Mouse (Mus musculus): ENCODE data around the gene Pdlim4. TPM values are rescaled to one million over a fixed set of nuclear protein-coding genes. Genes with fewer than 3 reads are reported as not detected.

Pdlim4 gene
- polyA plus RNA-seq, 1 experiment from 2014 or later = 37.4 TPM

DNA sequence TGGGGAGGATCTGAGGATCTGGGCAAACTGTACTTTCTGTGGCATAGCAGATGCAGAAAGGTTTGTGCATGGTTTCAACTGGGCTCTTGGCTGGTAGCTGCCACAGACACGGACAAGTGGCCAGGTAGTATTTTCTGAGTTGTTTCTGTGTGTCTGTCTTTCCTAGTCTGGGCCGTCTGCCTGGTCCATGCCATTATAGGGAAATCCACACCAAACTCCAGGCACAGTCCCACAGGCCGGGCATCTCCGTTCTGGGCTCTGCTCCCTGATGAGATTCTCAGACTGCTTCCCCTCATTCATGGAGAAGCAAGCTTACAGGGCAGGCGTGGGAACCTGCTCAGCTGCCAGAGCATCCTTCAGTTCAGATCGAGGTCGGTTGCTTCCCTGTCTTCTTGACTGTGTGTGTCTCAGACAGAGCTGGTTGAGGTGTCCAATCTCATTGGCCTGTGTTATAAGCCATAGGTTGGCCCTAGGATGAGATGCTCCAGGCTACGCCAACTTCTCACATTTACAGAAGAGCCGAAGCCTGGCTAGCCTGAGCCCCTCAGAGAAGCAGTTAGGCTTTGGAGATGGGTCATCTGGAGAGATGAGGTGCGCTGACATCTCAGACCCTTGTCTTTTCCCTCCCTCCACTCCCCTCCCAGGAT, 31.4 kb upstream of the Pdlim4 start, which contains the start of gene P4ha2:
P4ha2 (plus strand) TSS at position 51 of the 647 bp plus-strand sequence.
- Histone ChIP-seq H3K4me3 (ENCODE audit: low read length) (peak within 1 kb of the TSS; percentile 71), H3K27ac (ENCODE audit: low read depth, low read length) (no peak within 1 kb of the TSS), H3K27me3 (replicated peaks; ENCODE audit: control insufficient read depth, insufficient read depth, low read length) (no peaks in the 10 kb centered on the region; the same call in 1 of the 2 replicates), H3K4me1 (ENCODE audit: control insufficient read depth, insufficient read depth, low read depth, low read length) (peaks cover 4% of the 10 kb centered on the region), H3K36me3 (ENCODE audit: control insufficient read depth, insufficient read depth, low read length) (no peaks in the 10 kb centered on the region), H3K9ac (ENCODE audit: low read depth, low read length) (peak within 1 kb of the TSS; percentile 85), H3K9me3 (ENCODE audit: control insufficient read depth, low read length) (no peaks in the 10 kb centered on the region), H3K4me2 (ENCODE audit: low read length) (peak within 1 kb of the TSS; percentile 99)
- 44% methylated on average over 10 of the region's 10 CpGs for WGBS
- peak; percentile 55 for ATAC-seq

DNA sequence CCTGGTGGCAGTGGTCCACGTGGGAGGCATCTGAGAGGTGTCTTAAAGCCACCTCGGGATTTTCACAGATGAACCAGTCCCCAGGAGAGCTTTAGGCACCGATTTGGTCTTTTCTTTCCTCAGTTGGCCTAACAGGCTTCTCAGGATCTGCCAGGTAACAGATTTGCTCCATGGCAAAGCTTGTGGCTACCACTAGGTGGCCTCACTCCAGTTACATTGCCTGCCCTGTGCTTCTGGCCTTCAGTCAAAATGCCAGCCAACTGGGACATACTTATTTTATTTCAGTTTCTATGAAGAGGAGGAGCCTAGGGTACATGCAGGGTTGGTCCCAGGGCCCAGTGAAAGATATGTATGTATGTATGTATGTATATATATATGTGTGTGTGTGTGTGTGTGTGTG, 24.2 kb upstream of the Pdlim4 start:
- no peak overlapping the region for H3K27ac ChIP-seq (ENCODE audit: low read depth, low read length)
- no peak for ATAC-seq

DNA sequence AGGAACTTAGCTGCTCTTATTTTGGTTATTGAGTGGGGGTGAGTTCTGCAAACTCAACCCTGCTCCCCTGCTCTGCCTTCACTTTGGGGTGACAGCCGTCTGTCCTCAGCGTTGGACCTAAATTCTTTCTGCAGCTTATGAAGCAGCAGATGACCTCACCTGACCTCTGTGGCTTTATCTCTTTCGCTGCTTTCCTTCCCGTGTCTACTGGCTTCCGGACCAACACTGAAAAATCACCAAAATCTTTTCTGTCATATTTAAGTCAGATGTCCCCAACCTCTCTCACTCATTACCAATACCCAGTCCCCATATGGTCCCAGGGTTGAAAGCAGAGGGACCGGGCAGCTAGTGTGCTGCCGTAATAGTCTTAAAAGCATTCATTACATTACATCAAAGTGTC, 23.4 kb upstream of the Pdlim4 start:
- no peaks in the 10 kb centered on the region for H3K27me3 ChIP-seq (replicated peaks; ENCODE audit: control insufficient read depth, insufficient read depth, low read length)
- H3K4me3 ChIP-seq (ENCODE audit: low read length) = no peak overlapping the region
- 75% methylated on average over 7 of the region's 7 CpGs for WGBS
- no peaks in the 10 kb centered on the region for H3K4me1 ChIP-seq (ENCODE audit: control insufficient read depth, insufficient read depth, low read depth, low read length)
- H3K36me3 ChIP-seq (ENCODE audit: control insufficient read depth, insufficient read depth, low read length) = no peaks in the 10 kb centered on the region
- ATAC-seq = no peak
- no peak overlapping the region for H3K9ac ChIP-seq (ENCODE audit: low read depth, low read length)
- no peaks in the 10 kb centered on the region for H3K9me3 ChIP-seq (ENCODE audit: control insufficient read depth, low read length)
- no peak overlapping the region for H3K27ac ChIP-seq (ENCODE audit: low read depth, low read length)
- H3K4me2 ChIP-seq (ENCODE audit: low read length) = no peak overlapping the region

More for the DNA sequence above, 24.2 kb upstream of the Pdlim4 start:
- no peaks in the 10 kb centered on the region for H3K9me3 ChIP-seq (ENCODE audit: control insufficient read depth, low read length)
- no peak overlapping the region for H3K9ac ChIP-seq (ENCODE audit: low read depth, low read length)
- no peaks in the 10 kb centered on the region for H3K4me1 ChIP-seq (ENCODE audit: control insufficient read depth, insufficient read depth, low read depth, low read length)
- 10% methylated on average over 3 of the region's 3 CpGs for WGBS
- H3K4me3 ChIP-seq (ENCODE audit: low read length) = no peak overlapping the region
- H3K36me3 ChIP-seq (ENCODE audit: control insufficient read depth, insufficient read depth, low read length) = no peaks in the 10 kb centered on the region
- no peak overlapping the region for H3K4me2 ChIP-seq (ENCODE audit: low read length)
- H3K27me3 ChIP-seq (replicated peaks; ENCODE audit: control insufficient read depth, insufficient read depth, low read length) = no peaks in the 10 kb centered on the region

DNA sequence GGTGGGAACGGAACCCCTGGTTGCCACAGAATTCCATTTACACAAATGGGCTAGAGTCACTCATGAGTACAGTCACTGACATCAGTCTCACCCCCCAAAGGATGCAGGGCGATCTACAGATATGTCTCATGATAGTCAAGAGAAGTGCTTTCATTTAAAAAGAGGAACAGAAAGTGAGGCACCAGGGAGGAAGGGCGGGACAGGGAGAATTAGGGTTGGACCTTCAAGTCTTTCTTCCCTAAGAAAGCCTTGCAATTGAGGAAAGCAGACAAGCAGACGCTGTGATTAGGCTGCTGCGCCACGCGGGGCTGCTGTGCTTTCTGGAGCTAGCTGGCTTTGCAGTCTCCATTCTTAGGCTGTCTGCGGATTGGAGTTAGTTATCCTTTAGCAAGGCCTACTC, 22.9 kb upstream of the Pdlim4 start:
- Histone ChIP-seq H3K27me3 (replicated peaks; ENCODE audit: control insufficient read depth, insufficient read depth, low read length) (no peaks in the 10 kb centered on the region), H3K27ac (ENCODE audit: low read depth, low read length) (no peak overlapping the region), H3K36me3 (ENCODE audit: control insufficient read depth, insufficient read depth, low read length) (no peaks in the 10 kb centered on the region), H3K9ac (ENCODE audit: low read depth, low read length) (no peak overlapping the region), H3K4me3 (ENCODE audit: low read length) (no peak overlapping the region), H3K4me2 (ENCODE audit: low read length) (no peak overlapping the region), H3K9me3 (ENCODE audit: control insufficient read depth, low read length) (no peaks in the 10 kb centered on the region), H3K4me1 (ENCODE audit: control insufficient read depth, insufficient read depth, low read depth, low read length) (no peaks in the 10 kb centered on the region)
- ATAC-seq = no peak
- 61% methylated on average over 8 of the region's 8 CpGs for WGBS

DNA sequence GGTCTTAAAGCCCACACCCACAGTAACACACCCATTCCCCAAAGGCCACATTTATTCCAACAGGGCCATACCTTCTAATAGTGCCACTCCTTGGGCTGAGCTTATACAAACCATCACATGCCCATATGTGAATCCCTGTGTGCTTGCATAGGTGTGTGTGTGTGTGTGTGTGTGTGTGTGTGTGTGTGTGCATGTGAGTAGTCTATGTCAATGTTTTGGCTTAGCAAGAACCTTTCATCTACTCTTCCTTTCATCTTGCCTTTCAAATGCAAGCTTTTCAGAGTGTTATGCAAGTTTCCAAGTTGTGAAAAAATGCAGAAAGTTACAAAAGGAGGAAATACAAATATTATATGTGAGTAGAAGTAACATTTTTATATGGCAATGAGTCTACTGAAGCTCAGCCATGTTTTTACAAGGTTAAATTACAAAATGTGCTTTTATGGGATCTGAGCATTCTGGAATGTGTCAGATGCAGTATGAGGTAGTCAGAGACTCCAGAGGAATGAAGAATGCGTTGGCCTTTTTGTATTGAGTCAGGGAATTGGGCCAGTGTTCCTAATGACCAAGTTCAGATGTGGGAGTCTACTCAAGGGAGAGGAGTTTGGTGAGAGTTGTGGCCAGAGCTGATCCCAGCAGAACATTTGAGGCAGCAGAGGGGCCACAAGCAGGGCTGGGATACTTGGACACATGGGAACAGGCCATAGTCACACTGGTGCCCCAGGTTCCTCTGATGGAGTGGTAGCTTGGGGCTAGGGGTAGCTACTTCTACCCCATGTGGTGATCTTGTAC, 21.5 kb upstream of the Pdlim4 start:
- Histone ChIP-seq H3K27me3 (replicated peaks; ENCODE audit: control insufficient read depth, insufficient read depth, low read length) (no peaks in the 10 kb centered on the region), H3K36me3 (ENCODE audit: control insufficient read depth, insufficient read depth, low read length) (no peaks in the 10 kb centered on the region), H3K4me2 (ENCODE audit: low read length) (no peak overlapping the region), H3K9me3 (ENCODE audit: control insufficient read depth, low read length) (no peaks in the 10 kb centered on the region), H3K9ac (ENCODE audit: low read depth, low read length) (no peak overlapping the region), H3K4me1 (ENCODE audit: control insufficient read depth, insufficient read depth, low read depth, low read length) (no peaks in the 10 kb centered on the region), H3K27ac (ENCODE audit: low read depth, low read length) (no peak overlapping the region), H3K4me3 (ENCODE audit: low read length) (no peak overlapping the region)
- 88% methylated on average over 1 of the region's 1 CpGs for WGBS
- no peak for ATAC-seq

DNA sequence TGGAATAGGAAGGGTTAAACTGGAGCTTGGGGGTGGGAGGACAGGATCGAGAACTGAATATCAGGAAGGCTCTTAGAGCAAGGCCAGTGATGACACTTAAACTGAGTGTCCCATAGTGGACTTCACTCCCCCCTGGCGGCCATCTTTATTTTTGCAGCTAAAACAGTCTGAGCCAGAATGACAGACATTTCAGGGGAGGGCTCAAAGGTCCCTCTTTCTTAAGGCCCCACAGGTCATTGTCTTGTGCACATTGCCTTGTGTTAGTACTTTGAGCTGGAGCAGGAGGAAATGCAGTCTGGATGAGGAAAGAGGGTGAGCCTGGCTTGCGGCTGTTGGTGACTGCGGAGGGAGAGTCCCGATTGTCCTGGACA, 20.1 kb upstream of the Pdlim4 start:
- peak; percentile 45; the same call in 1 of the 2 replicates for ATAC-seq
- Histone ChIP-seq H3K4me2 (ENCODE audit: low read length) (no peak overlapping the region), H3K36me3 (ENCODE audit: control insufficient read depth, insufficient read depth, low read length) (no peaks in the 10 kb centered on the region), H3K4me3 (ENCODE audit: low read length) (no peak overlapping the region), H3K4me1 (ENCODE audit: control insufficient read depth, insufficient read depth, low read depth, low read length) (no peaks in the 10 kb centered on the region), H3K9ac (ENCODE audit: low read depth, low read length) (no peak overlapping the region), H3K27ac (ENCODE audit: low read depth, low read length) (no peak overlapping the region), H3K9me3 (ENCODE audit: control insufficient read depth, low read length) (no peaks in the 10 kb centered on the region), H3K27me3 (replicated peaks; ENCODE audit: control insufficient read depth, insufficient read depth, low read length) (no peaks in the 10 kb centered on the region)
- WGBS = 46% methylated on average over 5 of the region's 5 CpGs

DNA sequence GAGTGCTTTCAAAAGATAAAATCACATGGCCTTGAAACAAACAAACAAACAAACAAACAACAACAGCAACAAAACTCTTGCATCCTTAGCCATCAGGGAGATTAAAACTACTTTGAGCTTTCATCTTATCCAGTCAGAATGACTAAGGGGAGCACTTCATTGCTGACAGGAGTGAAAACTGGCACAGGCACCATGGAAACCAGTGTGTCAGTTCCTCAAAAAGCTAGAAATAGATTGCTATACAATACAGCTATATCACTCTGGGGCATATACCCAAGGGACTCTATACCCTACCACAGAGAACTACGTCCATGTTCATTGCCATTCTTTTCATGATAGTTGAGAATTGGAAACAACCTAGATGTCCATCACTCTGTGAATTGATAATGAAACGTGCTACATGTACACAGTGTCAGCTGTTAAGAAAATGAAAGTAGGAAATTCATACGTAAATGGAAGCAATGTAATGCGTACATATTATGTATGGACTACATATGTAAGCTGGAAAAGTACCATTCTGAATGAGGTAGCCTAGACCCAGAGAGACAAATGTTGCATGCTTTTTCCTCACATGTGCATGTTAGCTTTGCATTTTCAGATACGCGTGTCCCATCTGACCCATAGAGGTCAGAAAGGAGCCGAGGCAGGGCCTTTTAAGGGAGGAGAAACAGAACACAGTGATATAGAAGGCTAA, 19.6 kb upstream of the Pdlim4 start:
- Histone ChIP-seq H3K27me3 (replicated peaks; ENCODE audit: control insufficient read depth, insufficient read depth, low read length) (no peaks in the 10 kb centered on the region), H3K27ac (ENCODE audit: low read depth, low read length) (no peak overlapping the region), H3K9ac (ENCODE audit: low read depth, low read length) (no peak overlapping the region), H3K4me3 (ENCODE audit: low read length) (no peak overlapping the region), H3K4me1 (ENCODE audit: control insufficient read depth, insufficient read depth, low read depth, low read length) (no peaks in the 10 kb centered on the region), H3K4me2 (ENCODE audit: low read length) (no peak overlapping the region), H3K9me3 (ENCODE audit: control insufficient read depth, low read length) (no peaks in the 10 kb centered on the region), H3K36me3 (ENCODE audit: control insufficient read depth, insufficient read depth, low read length) (no peaks in the 10 kb centered on the region)
- ATAC-seq = no peak
- WGBS = 74% methylated on average over 7 of the region's 7 CpGs

DNA sequence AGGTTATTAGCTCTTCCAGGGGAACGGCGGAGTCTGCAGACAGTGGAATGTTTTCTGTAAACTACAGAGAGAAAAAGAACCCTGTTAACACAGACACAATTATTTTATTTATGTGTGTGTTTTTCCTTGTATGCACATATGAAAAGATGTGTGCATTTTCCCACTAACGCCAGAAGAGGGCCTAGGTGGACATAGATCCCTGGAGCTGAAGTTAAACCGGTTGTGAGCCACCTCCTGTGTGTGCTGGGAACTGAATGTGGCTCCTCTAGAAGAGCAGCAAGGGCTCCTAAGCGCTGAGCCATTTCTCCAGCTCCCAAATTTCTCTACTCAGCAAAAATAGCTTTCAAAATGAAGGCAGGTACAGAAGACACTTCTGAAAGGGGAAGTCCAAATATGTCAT, 17.0 kb upstream of the Pdlim4 start:
- Histone ChIP-seq H3K9me3 (ENCODE audit: control insufficient read depth, low read length) (no peaks in the 10 kb centered on the region), H3K27ac (ENCODE audit: low read depth, low read length) (no peak overlapping the region), H3K4me3 (ENCODE audit: low read length) (no peak overlapping the region), H3K36me3 (ENCODE audit: control insufficient read depth, insufficient read depth, low read length) (no peaks in the 10 kb centered on the region), H3K27me3 (replicated peaks; ENCODE audit: control insufficient read depth, insufficient read depth, low read length) (no peaks in the 10 kb centered on the region), H3K4me1 (ENCODE audit: control insufficient read depth, insufficient read depth, low read depth, low read length) (no peaks in the 10 kb centered on the region), H3K9ac (ENCODE audit: low read depth, low read length) (no peak overlapping the region), H3K4me2 (ENCODE audit: low read length) (no peak overlapping the region)
- no peak for ATAC-seq
- WGBS = 57% methylated on average over 5 of the region's 5 CpGs

DNA sequence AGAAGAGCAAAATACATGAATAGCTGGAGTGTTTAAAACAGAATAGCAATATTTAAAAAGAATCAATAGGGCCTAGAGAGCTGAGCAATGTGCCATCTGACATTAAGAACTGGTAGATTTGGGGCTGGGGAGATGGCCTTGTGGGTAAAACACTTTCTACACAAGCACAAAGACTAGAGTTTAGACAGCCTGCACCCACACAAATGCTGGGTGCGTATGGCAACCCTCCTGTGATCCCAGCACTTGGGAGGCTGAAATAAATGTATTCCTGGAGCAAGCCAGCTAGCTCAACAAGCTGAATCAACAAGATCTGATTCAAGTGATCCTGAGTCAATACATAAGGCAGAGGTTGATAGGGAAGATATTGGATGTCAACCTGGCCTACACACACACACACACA, 16.2 kb upstream of the Pdlim4 start:
- H3K4me2 ChIP-seq (ENCODE audit: low read length) = no peak overlapping the region
- no peak overlapping the region for H3K9ac ChIP-seq (ENCODE audit: low read depth, low read length)
- no peaks in the 10 kb centered on the region for H3K9me3 ChIP-seq (ENCODE audit: control insufficient read depth, low read length)
- 93% methylated on average over 1 of the region's 1 CpGs for WGBS
- H3K27ac ChIP-seq (ENCODE audit: low read depth, low read length) = no peak overlapping the region
- H3K27me3 ChIP-seq (replicated peaks; ENCODE audit: control insufficient read depth, insufficient read depth, low read length) = no peaks in the 10 kb centered on the region
- no peaks in the 10 kb centered on the region for H3K4me1 ChIP-seq (ENCODE audit: control insufficient read depth, insufficient read depth, low read depth, low read length)
- no peak for ATAC-seq
- no peak overlapping the region for H3K4me3 ChIP-seq (ENCODE audit: low read length)
- H3K36me3 ChIP-seq (ENCODE audit: control insufficient read depth, insufficient read depth, low read length) = no peaks in the 10 kb centered on the region

All from hindbrain, embryonic 16.5 days (tissue).